9 mouse cellular contexts compared by ENCODE assay signal in the genomic region with DNA sequence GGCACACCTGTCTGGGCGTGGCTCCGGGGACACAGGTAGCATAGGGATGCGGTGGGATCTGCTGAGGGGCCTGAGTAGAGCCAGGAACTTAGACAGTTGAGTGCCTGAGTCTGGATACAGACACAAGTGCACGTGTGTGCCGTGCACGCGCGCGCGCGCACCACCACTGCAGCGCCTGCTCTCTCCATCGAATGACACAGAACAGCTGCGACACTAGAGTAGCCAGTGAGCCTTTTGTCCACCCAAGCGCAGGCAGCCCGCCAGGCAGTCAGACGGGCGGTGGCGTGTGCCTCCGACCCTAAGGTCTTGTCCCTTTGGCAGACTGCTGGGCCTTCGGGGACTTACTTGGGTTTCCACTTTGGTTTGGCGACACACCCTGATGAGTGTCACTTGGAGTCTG.
DNase-seq lines count a peak whose midpoint lies in the region; ATAC-seq and TF ChIP-seq lines count a peak whose summit lies in the region.
"Had no signal": no experiment of that assay in that cellular context is flagged by ENCODE, and none has a peak within 500 bp of the region (broad histone marks: within the 10 kb centered on the region; RNA-seq: fewer than 3 reads in every experiment).

No protein-coding gene starts in this region.

- peak; percentile 63; the same call in 1 of the 2 replicates for ATAC-seq in lung, embryonic 15.5 days (ENCODE audit: borderline replicate concordance, extremely low read depth, low FRiP score, low TSS enrichment)
- peak; percentile 68 for ATAC-seq in embryonic facial prominence, embryonic 15.5 days (ENCODE audit: insufficient number of reproducible peaks, low FRiP score, low TSS enrichment, low read depth)
- ATAC-seq in hindbrain, embryonic 11.5 days (ENCODE audit: low FRiP score): peak; percentile 62
- ATAC-seq in neural tube, embryonic 11.5 days (ENCODE audit: insufficient read depth, low FRiP score, low TSS enrichment): peak; percentile 46
- ATAC-seq: Patski had no signal

- no peaks in the 10 kb centered on the region for H3K9me3 ChIP-seq in lung, embryonic 15.5 days
- no peaks in the 10 kb centered on the region for H3K9me3 ChIP-seq in embryonic facial prominence, embryonic 15.5 days (replicated peaks)
- H3K9me3 ChIP-seq in hindbrain, embryonic 11.5 days (ENCODE audit: control insufficient read depth, low read length): no peaks in the 10 kb centered on the region
- H3K9me3 ChIP-seq in neural tube, embryonic 11.5 days (ENCODE audit: control insufficient read depth, low read length): no peaks in the 10 kb centered on the region

- TF ChIP-seq CTCF in cerebellum, adult 2 months (IDR thresholded peaks at IDR 0.05; ENCODE audit: borderline replicate concordance, insufficient read depth, low read depth, low read length): no peak

- H3K4me3 ChIP-seq in lung, embryonic 15.5 days: peak overlapping the region; percentile 22
- peak overlapping the region; percentile 27 for H3K4me3 ChIP-seq in embryonic facial prominence, embryonic 15.5 days (replicated peaks)
- H3K4me3 ChIP-seq in hindbrain, embryonic 11.5 days (ENCODE audit: low read depth, low read length): peak overlapping the region; percentile 22
- H3K4me3 ChIP-seq in neural tube, embryonic 11.5 days (ENCODE audit: low read depth, low read length): peak overlapping the region; percentile 30
- H3K4me3 ChIP-seq in cerebellum, adult 2 months (replicated peaks; ENCODE audit: insufficient read depth, low read depth, low read length): no peak overlapping the region

- H3K9ac ChIP-seq in lung, embryonic 15.5 days: no peak overlapping the region
- H3K9ac ChIP-seq in embryonic facial prominence, embryonic 15.5 days: no peak overlapping the region
- H3K9ac ChIP-seq in hindbrain, embryonic 11.5 days (ENCODE audit: low read depth, low read length): peak overlapping the region; percentile 35
- peak overlapping the region; percentile 50 for H3K9ac ChIP-seq in neural tube, embryonic 11.5 days (ENCODE audit: low read length)

- H3K4me1 ChIP-seq in lung, embryonic 15.5 days: peaks cover 20% of the 10 kb centered on the region
- peaks cover 21% of the 10 kb centered on the region for H3K4me1 ChIP-seq in embryonic facial prominence, embryonic 15.5 days
- peaks cover 2% of the 10 kb centered on the region for H3K4me1 ChIP-seq in hindbrain, embryonic 11.5 days (replicated peaks; ENCODE audit: control insufficient read depth, insufficient read depth, low read length)
- peaks cover 33% of the 10 kb centered on the region for H3K4me1 ChIP-seq in neural tube, embryonic 11.5 days (ENCODE audit: control insufficient read depth, insufficient read depth, low read length)
- no peaks in the 10 kb centered on the region for H3K4me1 ChIP-seq in cerebellum, adult 2 months (ENCODE audit: control insufficient read depth, insufficient read depth, low read length)

- peak overlapping the region; percentile 51 for H3K4me2 ChIP-seq in lung, embryonic 15.5 days
- H3K4me2 ChIP-seq in embryonic facial prominence, embryonic 15.5 days (replicated peaks): peak overlapping the region; percentile 56
- H3K4me2 ChIP-seq in hindbrain, embryonic 11.5 days (replicated peaks; ENCODE audit: low read depth, low read length): peak overlapping the region; percentile 55
- peak overlapping the region; percentile 57 for H3K4me2 ChIP-seq in neural tube, embryonic 11.5 days (ENCODE audit: low read depth)

- TF ChIP-seq POLR2A in cerebellum, adult 2 months (IDR thresholded peaks at IDR 0.05; ENCODE audit: borderline replicate concordance, insufficient read depth, low read length): no peak

- 3% methylated on average over 22 of the region's 22 CpGs for WGBS in lung, embryonic 15.5 days
- under 1% methylated on average over 22 of the region's 22 CpGs for WGBS in embryonic facial prominence, embryonic 15.5 days
- WGBS in hindbrain, embryonic 11.5 days: 1% methylated on average over 22 of the region's 22 CpGs
- WGBS in neural tube, embryonic 11.5 days: under 1% methylated on average over 22 of the region's 22 CpGs
- under 1% methylated on average over 22 of the region's 22 CpGs for WGBS in cerebellum, adult 2 months

- peaks cover 68% of the 10 kb centered on the region for H3K27me3 ChIP-seq in lung, embryonic 15.5 days
- peaks cover 46% of the 10 kb centered on the region for H3K27me3 ChIP-seq in embryonic facial prominence, embryonic 15.5 days
- peaks cover 3% of the 10 kb centered on the region for H3K27me3 ChIP-seq in hindbrain, embryonic 11.5 days (ENCODE audit: control insufficient read depth, insufficient read depth, low read length)
- peaks cover 11% of the 10 kb centered on the region; the same call in 1 of the 2 replicates for H3K27me3 ChIP-seq in neural tube, embryonic 11.5 days (ENCODE audit: control insufficient read depth, insufficient read depth, low read length)
- H3K27me3 ChIP-seq in cerebellum, adult 2 months (ENCODE audit: control insufficient read depth, insufficient read depth, low read length): peaks cover 9% of the 10 kb centered on the region; the same call in 1 of the 2 replicates
- H3K27me3 ChIP-seq: Patski had no signal

- no peak for DNase-seq in lung, postnatal 36 days
- DNase-seq in hindbrain, embryonic 11.5 days (ENCODE audit: low spot score): peak; percentile 85
- DNase-seq in left cerebral cortex, postnatal 25 days (ENCODE audit: low spot score in 2 of 2): peak; percentile 45 to 54
- DNase-seq in neural tube, embryonic 11.5 days (ENCODE audit: low spot score): peak; percentile 86
- no peak for DNase-seq in spleen, postnatal 4 days (ENCODE audit: low spot score in 2 of 2)
- no peak for DNase-seq in cerebellum, adult 2 months

- H3K36me3 ChIP-seq in lung, embryonic 15.5 days: no peaks in the 10 kb centered on the region
- no peaks in the 10 kb centered on the region for H3K36me3 ChIP-seq in embryonic facial prominence, embryonic 15.5 days
- H3K36me3 ChIP-seq in hindbrain, embryonic 11.5 days (ENCODE audit: control insufficient read depth, insufficient read depth, low read length): no peaks in the 10 kb centered on the region
- H3K36me3 ChIP-seq in neural tube, embryonic 11.5 days (ENCODE audit: control insufficient read depth, insufficient read depth, low read length): no peaks in the 10 kb centered on the region

- intact Hi-C loops in left cerebral cortex, postnatal 25 days (cut with DNase I): loop anchor here (5.0 to 10.0 kb wide), 5 partner anchors 252 to 1588 kb away; no protein-coding TSS in a partner anchor

- H3K27ac ChIP-seq in lung, embryonic 15.5 days: no peak overlapping the region
- H3K27ac ChIP-seq in embryonic facial prominence, embryonic 15.5 days (replicated peaks): no peak overlapping the region
- H3K27ac ChIP-seq in hindbrain, embryonic 11.5 days (ENCODE audit: low read depth, low read length): peak overlapping the region; percentile 79
- peak overlapping the region; percentile 53; the same call in 1 of the 2 replicates for H3K27ac ChIP-seq in neural tube, embryonic 11.5 days (ENCODE audit: low read depth, low read length)
- no peak overlapping the region for H3K27ac ChIP-seq in cerebellum, adult 2 months (ENCODE audit: insufficient read depth, low read length)

Comparison
In these comparisons a context has a peak if more than half of its experiments do, and no peak if none do; other contexts are left out.
1. H3K27ac ChIP-seq: peak in hindbrain, embryonic 11.5 days (single experiment) and neural tube, embryonic 11.5 days (single experiment); none in lung, embryonic 15.5 days (single experiment), embryonic facial prominence, embryonic 15.5 days (single experiment) and cerebellum, adult 2 months (single experiment).
2. H3K9ac ChIP-seq: peak in hindbrain, embryonic 11.5 days (single experiment) and neural tube, embryonic 11.5 days (single experiment); none in lung, embryonic 15.5 days (single experiment) and embryonic facial prominence, embryonic 15.5 days (single experiment).
3. DNase-seq: peak in hindbrain, embryonic 11.5 days (single experiment), left cerebral cortex, postnatal 25 days (2 of 2) and neural tube, embryonic 11.5 days (single experiment); none in lung, postnatal 36 days (single experiment), spleen, postnatal 4 days (0 of 2) and cerebellum, adult 2 months (0 of 2).
4. Peak in every context shown above with its lines, with median percentiles within 50 percentile points of each other: ATAC-seq and H3K4me2 ChIP-seq.